Mouse (Mus musculus): Measurements from ENCODE around the gene Atp6v0a1.

- TF ChIP-seq CTCF (IDR thresholded peaks at IDR 0.05; ENCODE audit: insufficient read depth, low read depth, low read length) (no peak), POLR2A (IDR thresholded peaks at IDR 0.05; ENCODE audit: insufficient read depth, low read depth, low read length) (no peak)
Measured at GRCm38 (mm10) chr11:101051051-101051493, 41.8 kb downstream of the Atp6v0a1 start.
